Mouse (Mus musculus): Measurements from ENCODE around the gene Abcb10.

- TF ChIP-seq GATA1 (IDR thresholded peaks at IDR 0.05; ENCODE audit: low read length) (no peak), TAL1 (IDR thresholded peaks at IDR 0.05; ENCODE audit: low read length) (no peak)
Measured at GRCm38 (mm10) chr8:123907604-123908003, 75.3 kb downstream of the Abcb10 start.

Measured in erythroblast, embryonic 14.5 days (primary cell).